In the genomic region with DNA sequence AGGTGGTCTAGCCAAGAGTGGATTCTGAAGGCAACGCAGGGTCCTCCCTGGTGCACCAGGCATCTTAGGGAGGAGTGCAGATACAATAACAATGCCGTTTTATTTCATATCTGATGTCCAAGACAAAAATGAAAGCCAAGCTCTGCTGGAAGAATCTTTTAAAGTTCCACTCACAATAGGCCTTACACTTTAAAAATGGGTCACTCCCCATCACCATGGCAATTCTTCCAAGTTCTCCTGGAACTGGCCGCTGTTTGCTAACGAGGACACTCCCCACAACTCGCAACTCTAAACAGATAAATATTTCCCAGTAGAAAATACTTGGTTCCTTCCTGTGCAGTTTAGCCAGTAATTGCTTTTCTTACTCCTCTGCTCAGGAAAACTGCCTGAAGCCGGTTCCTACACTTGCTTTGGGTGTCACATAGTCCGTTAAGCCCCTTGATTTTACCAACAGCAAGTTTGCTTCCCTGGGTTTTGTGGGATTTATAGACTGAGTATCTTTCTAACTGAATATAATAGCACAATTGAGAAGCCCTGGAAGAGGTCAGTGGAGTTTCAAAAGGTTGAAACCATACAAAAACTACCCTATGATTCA, we compare ENCODE assay signal across 15 mouse cellular contexts. TPM values are rescaled to one million over a fixed set of nuclear protein-coding genes. Genes with fewer than 3 reads are reported as not detected.
A peak's percentile ranks its signal among the peaks of the same experiment; 100 is the strongest.
DNase-seq lines count a peak whose midpoint lies in the region; ATAC-seq and TF ChIP-seq lines count a peak whose summit lies in the region.
"Had no signal": no experiment of that assay in that cellular context is flagged by ENCODE, and none has a peak within 500 bp of the region (broad histone marks: within the 10 kb centered on the region; RNA-seq: fewer than 3 reads in every experiment).

No protein-coding gene starts in this region.

- H3K27ac ChIP-seq in heart, embryonic 11.5 days (ENCODE audit: low read depth, low read length) = no peak overlapping the region
- peak overlapping the region; percentile 86 for H3K27ac ChIP-seq in layer of hippocampus, adult 2 months
- H3K27ac ChIP-seq: embryonic facial prominence, embryonic 12.5 days; forebrain, embryonic 10.5 days; hindbrain, embryonic 10.5 days; limb, embryonic 12.5 days; midbrain, embryonic 13.5 days had no signal

- no peak for TF ChIP-seq CTCF in layer of hippocampus, adult 2 months (conservative IDR thresholded peaks at IDR 0.05)

- no peaks in the 10 kb centered on the region for H3K27me3 ChIP-seq in heart, embryonic 11.5 days (ENCODE audit: control insufficient read depth, insufficient read depth, low read length)
- H3K27me3 ChIP-seq: embryonic facial prominence, embryonic 12.5 days; limb, embryonic 12.5 days; midbrain, embryonic 13.5 days had no signal

- H3K36me3 ChIP-seq in heart, embryonic 11.5 days (ENCODE audit: control insufficient read depth, insufficient read depth, low read length) = no peaks in the 10 kb centered on the region
- H3K36me3 ChIP-seq: embryonic facial prominence, embryonic 12.5 days; forebrain, embryonic 10.5 days; hindbrain, embryonic 10.5 days; limb, embryonic 12.5 days; midbrain, embryonic 13.5 days had no signal

- no peak overlapping the region for H3K4me2 ChIP-seq in heart, embryonic 11.5 days
- H3K4me2 ChIP-seq: embryonic facial prominence, embryonic 12.5 days; limb, embryonic 12.5 days; midbrain, embryonic 13.5 days had no signal

- H3K4me1 ChIP-seq in heart, embryonic 11.5 days (ENCODE audit: control insufficient read depth, insufficient read depth, low read length) = peaks cover 2% of the 10 kb centered on the region; the same call in 1 of the 2 replicates
- H3K4me1 ChIP-seq: embryonic facial prominence, embryonic 12.5 days; limb, embryonic 12.5 days had no signal

- no peak overlapping the region for H3K9ac ChIP-seq in heart, embryonic 11.5 days (ENCODE audit: low read depth, low read length)
- H3K9ac ChIP-seq: embryonic facial prominence, embryonic 12.5 days; limb, embryonic 12.5 days; midbrain, embryonic 13.5 days had no signal

- peak; percentile 58 to 74 for DNase-seq in heart, adult 18-20 months
- peak in 1 of 2 experiments; percentile 45 for DNase-seq in layer of hippocampus, adult 2 months (ENCODE audit: low spot score in 2 of 2)
- no peak for DNase-seq in layer of hippocampus, adult 9-11 months
- DNase-seq in right cerebral cortex, adult 18-20 months = peak; percentile 17
- DNase-seq in right cerebral cortex, postnatal 36 days (ENCODE audit: low spot score in 2 of 2) = no peak
- DNase-seq in skeletal muscle tissue, adult 2 months (ENCODE audit: low read depth, low spot score) = peak; percentile 62
- DNase-seq: cerebellum, adult 9-10 months; kidney, adult 2 months; thymus, postnatal 25 days had no signal

- 0 out of 2 replicates have a peak, but pooled peaks cover under 1% of the 10 kb centered on the region for H3K9me3 ChIP-seq in heart, embryonic 11.5 days (replicated peaks; ENCODE audit: control insufficient read depth, low read length)
- H3K9me3 ChIP-seq: embryonic facial prominence, embryonic 12.5 days; midbrain, embryonic 13.5 days had no signal

- 67% methylated on average over 7 of the region's 7 CpGs for WGBS in heart, embryonic 11.5 days (ENCODE audit: insufficient replicate concordance)

- H3K4me3 ChIP-seq in heart, embryonic 11.5 days (ENCODE audit: low read depth, low read length) = no peak overlapping the region
- no peak overlapping the region for H3K4me3 ChIP-seq in layer of hippocampus, adult 2 months
- H3K4me3 ChIP-seq: embryonic facial prominence, embryonic 12.5 days; forebrain, embryonic 10.5 days; hindbrain, embryonic 10.5 days; limb, embryonic 12.5 days; midbrain, embryonic 13.5 days had no signal

- no peak for ATAC-seq in heart, embryonic 11.5 days (replicated peaks; ENCODE audit: insufficient number of reproducible peaks, low FRiP score, low TSS enrichment)
- ATAC-seq: midbrain, embryonic 13.5 days had no signal

RNA-seq across cellular contexts. Expression of a gene that starts 28.1 kb away (rescaled TPM):
- 10 to 100 TPM; 44.3 to 52.5 TPM for total RNA-seq in heart, adult 18-20 months (2021)
- polyA plus RNA-seq in heart, embryonic 11.5 days (2014; fragmentation: Nextera tagmentation; extraction: Ambion mirVana) = 133 and 152 TPM in 2 replicates
- total RNA-seq in layer of hippocampus, adult 2 months (2021) = 100 to 1,000 TPM; 125 to 129 TPM

Comparison
In these comparisons a context has a peak if more than half of its experiments do, and no peak if none do; other contexts are left out.
1. DNase-seq: peak in heart, adult 18-20 months (2 of 2), right cerebral cortex, adult 18-20 months (single experiment) and skeletal muscle tissue, adult 2 months (single experiment); none in layer of hippocampus, adult 9-11 months (single experiment) and right cerebral cortex, postnatal 36 days (0 of 2).